Mouse (Mus musculus) forebrain, embryonic 16.5 days (tissue): ENCODE measurements around the gene Nek5. TPM values are rescaled to one million over a fixed set of nuclear protein-coding genes. Genes with fewer than 3 reads are reported as not detected.
A peak's percentile ranks its signal among the peaks of the same experiment; 100 is the strongest.

Experiments
- ATAC-seq: fragments of 200-750 bp; cut with Nextera tagmentation; 2 replicates; pipeline ENCODE4 v1.8.0; 2017; ENCODE audit warnings: mild to moderate bottlenecking, moderate library complexity
- H3K27ac ChIP-seq: fragments of 300-500 bp; sonication (generic); 2 replicates; pipeline ENCODE4 v1.5.1; 2014; ENCODE audit warnings: low read length, control low read depth
- H3K27me3 ChIP-seq: fragments of 300-500 bp; sonication (generic); replicated peaks from 2 replicates; pipeline ENCODE4 v1.6.1; 2014; ENCODE audit warnings: low read length; ENCODE audit not compliant: control insufficient read depth, insufficient read depth
- H3K36me3 ChIP-seq: fragments of 300-500 bp; sonication (generic); 2 replicates; pipeline ENCODE4 v1.6.1; 2014; ENCODE audit not compliant: control insufficient read depth, insufficient read depth
- H3K4me1 ChIP-seq: fragments of 300-500 bp; sonication (generic); replicated peaks from 2 replicates; pipeline ENCODE4 v1.6.1; 2014; ENCODE audit warnings: low read length; ENCODE audit not compliant: control insufficient read depth, insufficient read depth
- H3K4me2 ChIP-seq: fragments of 300-500 bp; sonication (generic); 2 replicates; pipeline ENCODE4 v1.6.1; 2014; ENCODE audit warnings: mild to moderate bottlenecking, low read length, control low read depth
- H3K4me3 ChIP-seq: fragments of 300-500 bp; sonication (generic); replicated peaks from 2 replicates; pipeline ENCODE4 v1.5.1; 2014; ENCODE audit warnings: mild to moderate bottlenecking, low read length, control low read depth
- H3K9ac ChIP-seq: fragments of 300-500 bp; sonication (generic); replicated peaks from 2 replicates; pipeline ENCODE4 v1.6.1; 2014; ENCODE audit warnings: low read depth, low read length, control low read depth
- H3K9me3 ChIP-seq: fragments of 300-500 bp; sonication (generic); 2 replicates; pipeline ENCODE4 v1.6.1; 2016; ENCODE audit warnings: low read length; ENCODE audit not compliant: control insufficient read depth
- WGBS: fragments of 180-500 bp; shearing (Covaris S2); extraction: QIAGEN DNeasy Blood & Tissue Kit; methylation state at CpG from one replicate; pipeline ENCODE4 v1.1.7; 2014; 5-methylcytosine and 5-hydroxymethylcytosine counted together
- polyA plus RNA-seq: library from polyadenylated mRNA; unstranded; fragments of >200 nt; fragmentation: Nextera tagmentation; extraction: Ambion mirVana; gene quantifications from 2 replicates; pipeline ENCODE4 v1.2.1, GENCODE M21; 2015

The Nek5 gene
- polyA plus RNA-seq: 0.32 and 0.52 TPM in 2 replicates

- Histone ChIP-seq H3K4me2 (peak within 1 kb of the TSS; percentile 81), H3K36me3 (no peaks in the 10 kb centered on the region; the same call in 1 of the 2 replicates), H3K9ac (peak within 1 kb of the TSS; percentile 46), H3K27me3 (no peaks in the 10 kb centered on the region; the same call in 1 of the 2 replicates), H3K4me3 (peak within 1 kb of the TSS; percentile 44), H3K9me3 (no peaks in the 10 kb centered on the region), H3K27ac (no peak within 1 kb of the TSS), H3K4me1 (peaks cover 6% of the 10 kb centered on the region)
- peak; percentile 86 for ATAC-seq
- WGBS: 1% methylated on average over 29 of the region's 29 CpGs
These were observed at the start of gene Nek5 for GRCm38 (mm10) chr8:22124220-22125152. Nek5 (minus strand) TSS chr8:22125053.

GRCm38 (mm10) chr8:22169167-22169566 lies 44.3 kb upstream of the Nek5 start:
- Histone ChIP-seq H3K9me3 (no peaks in the 10 kb centered on the region), H3K4me3 (no peak overlapping the region), H3K36me3 (no peaks in the 10 kb centered on the region), H3K9ac (no peak overlapping the region), H3K4me2 (no peak overlapping the region), H3K27me3 (no peaks in the 10 kb centered on the region), H3K4me1 (peaks cover 12% of the 10 kb centered on the region), H3K27ac (no peak overlapping the region)
- ATAC-seq: no peak
- 91% methylated on average over 5 of the region's 5 CpGs for WGBS

GRCm38 (mm10) chr8:22166080-22166603 lies 41.3 kb upstream of the Nek5 start, which contains the start of gene Nek3:
Nek3 (minus strand) TSS chr8:22166435.
- Histone ChIP-seq H3K9ac (peak within 1 kb of the TSS; percentile 71), H3K4me3 (peak within 1 kb of the TSS; percentile 70), H3K27ac (peak within 1 kb of the TSS; percentile 91), H3K27me3 (no peaks in the 10 kb centered on the region), H3K36me3 (no peaks in the 10 kb centered on the region), H3K4me1 (peaks cover 12% of the 10 kb centered on the region), H3K4me2 (peak within 1 kb of the TSS; percentile 52), H3K9me3 (no peaks in the 10 kb centered on the region)
- WGBS: under 1% methylated on average over 31 of the region's 43 CpGs
- peak; percentile 99 for ATAC-seq

GRCm38 (mm10) chr8:22165251-22166079 lies 40.6 kb upstream of the Nek5 start:
- Histone ChIP-seq H3K9ac (peak overlapping the region; percentile 71), H3K4me2 (peak overlapping the region; percentile 52)

GRCm38 (mm10) chr8:22164431-22164830 lies 39.6 kb upstream of the Nek5 start:
- Histone ChIP-seq H3K9me3 (no peaks in the 10 kb centered on the region), H3K36me3 (no peaks in the 10 kb centered on the region), H3K9ac (no peak overlapping the region), H3K4me3 (no peak overlapping the region), H3K27me3 (no peaks in the 10 kb centered on the region), H3K4me2 (no peak overlapping the region), H3K27ac (no peak overlapping the region), H3K4me1 (peaks cover 12% of the 10 kb centered on the region)
- no peak for ATAC-seq
- WGBS: 96% methylated on average over 10 of the region's 10 CpGs

More at GRCm38 (mm10) chr8:22165251-22166079, 40.6 kb upstream of the Nek5 start:
- Histone ChIP-seq H3K27me3 (no peaks in the 10 kb centered on the region), H3K9me3 (no peaks in the 10 kb centered on the region), H3K27ac (peak overlapping the region; percentile 91), H3K4me3 (peak overlapping the region; percentile 70), H3K4me1 (peaks cover 12% of the 10 kb centered on the region), H3K36me3 (no peaks in the 10 kb centered on the region)
- 57% methylated on average over 10 of the region's 10 CpGs for WGBS
- peak; percentile 52 for ATAC-seq

- Histone ChIP-seq H3K27me3 (no peaks in the 10 kb centered on the region), H3K4me1 (peaks cover 12% of the 10 kb centered on the region), H3K27ac (no peak overlapping the region), H3K4me3 (no peak overlapping the region), H3K4me2 (no peak overlapping the region), H3K36me3 (no peaks in the 10 kb centered on the region), H3K9me3 (no peaks in the 10 kb centered on the region), H3K9ac (no peak overlapping the region)
- ATAC-seq: no peak
- WGBS: 91% methylated on average over 8 of the region's 8 CpGs
These were observed 37.4 kb upstream of the Nek5 start for GRCm38 (mm10) chr8:22162206-22162605.

GRCm38 (mm10) chr8:22150345-22150663 lies 25.5 kb upstream of the Nek5 start:
- Histone ChIP-seq H3K4me1 (no peaks in the 10 kb centered on the region), H3K9me3 (no peaks in the 10 kb centered on the region), H3K27me3 (no peaks in the 10 kb centered on the region), H3K27ac (no peak overlapping the region), H3K4me2 (no peak overlapping the region), H3K4me3 (no peak overlapping the region), H3K9ac (no peak overlapping the region), H3K36me3 (no peaks in the 10 kb centered on the region)
- 58% methylated on average over 3 of the region's 3 CpGs for WGBS
- no peak for ATAC-seq

- no peak for ATAC-seq
These were observed 24.9 kb upstream of the Nek5 start for GRCm38 (mm10) chr8:22149643-22150344.

More at GRCm38 (mm10) chr8:22149643-22150344, 24.9 kb upstream of the Nek5 start:
- H3K9me3 ChIP-seq: no peaks in the 10 kb centered on the region
- no peaks in the 10 kb centered on the region for H3K27me3 ChIP-seq
- H3K4me3 ChIP-seq: no peak overlapping the region
- H3K27ac ChIP-seq: no peak overlapping the region
- H3K9ac ChIP-seq: no peak overlapping the region
- 84% methylated on average over 11 of the region's 11 CpGs for WGBS
- no peak overlapping the region for H3K4me2 ChIP-seq
- H3K4me1 ChIP-seq: no peaks in the 10 kb centered on the region
- H3K36me3 ChIP-seq: no peaks in the 10 kb centered on the region
